Mouse (Mus musculus): ENCODE data around the gene Gm20388. TPM values are rescaled to one million over a fixed set of nuclear protein-coding genes. Genes with fewer than 3 reads are reported as not detected.

The Gm20388 gene
- polyA plus RNA-seq, 1 experiment from 2014 or later, result 8.3 TPM

GRCm38 (mm10) chr8:120664566-120664965 lies 753.9 kb downstream of the Gm20388 start:
- Histone ChIP-seq H3K4me2 (ENCODE audit: low read length) (no peak overlapping the region), H3K36me3 (ENCODE audit: control insufficient read depth, insufficient read depth, low read length) (peaks cover 12% of the 10 kb centered on the region; the same call in 1 of the 2 replicates), H3K9ac (ENCODE audit: low read length) (no peak overlapping the region), H3K27ac (ENCODE audit: low read depth) (no peak overlapping the region), H3K27me3 (replicated peaks; ENCODE audit: control insufficient read depth, insufficient read depth, low read length) (no peaks in the 10 kb centered on the region), H3K4me1 (replicated peaks; ENCODE audit: control insufficient read depth, insufficient read depth, low read length) (peaks cover 24% of the 10 kb centered on the region), H3K9me3 (ENCODE audit: control insufficient read depth, low read length) (no peaks in the 10 kb centered on the region), H3K4me3 (ENCODE audit: low read depth, low read length) (no peak overlapping the region)
- ATAC-seq (replicated peaks; ENCODE audit: low FRiP score, low TSS enrichment, low read depth) (no peak), DNase-seq (ENCODE audit: low spot score) (no peak)
- WGBS, result 81% methylated on average over 6 of the region's 6 CpGs

DNA sequence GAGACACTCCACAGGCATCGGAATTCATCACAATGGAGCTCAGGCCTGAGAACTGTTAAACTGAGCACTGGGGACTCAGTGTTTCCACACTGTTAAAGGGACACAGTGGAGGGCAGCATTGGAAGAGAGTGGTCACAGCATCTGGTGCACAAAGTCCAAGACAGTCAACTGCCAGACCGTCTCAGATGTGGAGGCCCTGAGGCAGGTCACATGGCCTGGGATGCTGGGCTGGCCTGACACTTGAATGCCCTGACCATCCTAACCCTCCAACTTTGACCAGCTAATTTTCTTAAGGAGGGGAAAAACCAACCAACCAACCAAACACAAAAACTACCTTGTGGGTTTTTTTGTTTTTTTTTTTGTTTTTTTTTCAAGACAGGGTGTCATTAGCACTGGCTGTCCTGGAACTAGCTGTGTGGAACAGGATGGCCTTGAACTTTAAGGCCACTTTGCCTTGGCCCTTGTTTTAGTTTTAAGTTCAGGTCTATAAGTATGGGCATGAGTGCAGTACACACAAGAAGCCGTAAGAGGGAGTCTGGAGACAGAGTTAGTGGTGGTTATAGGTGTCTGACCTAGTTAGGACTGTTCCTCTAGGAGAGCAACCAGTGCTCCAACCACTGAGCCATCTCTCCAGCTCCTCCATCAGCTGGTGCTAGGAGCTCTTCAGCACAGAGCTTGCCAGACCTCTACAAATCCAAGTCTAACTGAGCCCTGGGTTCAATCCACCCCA lies 755.2 kb downstream of the Gm20388 start:
- 83% methylated on average over 3 of the region's 3 CpGs for WGBS
- peaks cover 16% of the 10 kb centered on the region; the same call in 1 of the 2 replicates for H3K36me3 ChIP-seq (ENCODE audit: control insufficient read depth, insufficient read depth, low read length)
- H3K9me3 ChIP-seq (ENCODE audit: control insufficient read depth, low read length), result no peaks in the 10 kb centered on the region
- no peak for ATAC-seq (replicated peaks; ENCODE audit: low FRiP score, low TSS enrichment, low read depth)
- H3K27me3 ChIP-seq (replicated peaks; ENCODE audit: control insufficient read depth, insufficient read depth, low read length), result no peaks in the 10 kb centered on the region
- peak overlapping the region; percentile 89 for H3K4me2 ChIP-seq (ENCODE audit: low read length)
- H3K4me3 ChIP-seq (ENCODE audit: low read depth, low read length), result no peak overlapping the region
- no peak overlapping the region for H3K27ac ChIP-seq (ENCODE audit: low read depth)
- no peak overlapping the region for H3K9ac ChIP-seq (ENCODE audit: low read length)
- H3K4me1 ChIP-seq (replicated peaks; ENCODE audit: control insufficient read depth, insufficient read depth, low read length), result peaks cover 24% of the 10 kb centered on the region
- no peak for DNase-seq (ENCODE audit: low spot score)

GRCm38 (mm10) chr8:120666807-120667470 lies 756.3 kb downstream of the Gm20388 start:
- no peak for DNase-seq (ENCODE audit: low spot score)
- H3K4me3 ChIP-seq (ENCODE audit: low read depth, low read length), result peak overlapping the region; percentile 99

GRCm38 (mm10) chr8:120667561-120668373 lies 757.1 kb downstream of the Gm20388 start, which contains the start of the genes Gm27021 and Cox4i1:
Gm27021 (minus strand) TSS chr8:120668079.
Cox4i1 (plus strand) TSS chr8:120668222.
- peak; percentile 95 for ATAC-seq (replicated peaks; ENCODE audit: low FRiP score, low TSS enrichment, low read depth)
- Histone ChIP-seq H3K27me3 (replicated peaks; ENCODE audit: control insufficient read depth, insufficient read depth, low read length) (no peaks in the 10 kb centered on the region), H3K36me3 (ENCODE audit: control insufficient read depth, insufficient read depth, low read length) (peaks cover 35% of the 10 kb centered on the region), H3K4me2 (ENCODE audit: low read length) (peak within 1 kb of the TSS; percentile 89), H3K27ac (ENCODE audit: low read depth) (peak within 1 kb of the TSS; percentile 84), H3K4me3 (ENCODE audit: low read depth, low read length) (peak within 1 kb of the TSS; percentile 99), H3K9ac (ENCODE audit: low read length) (peak within 1 kb of the TSS; percentile 96), H3K9me3 (ENCODE audit: control insufficient read depth, low read length) (no peaks in the 10 kb centered on the region), H3K4me1 (replicated peaks; ENCODE audit: control insufficient read depth, insufficient read depth, low read length) (peaks cover 24% of the 10 kb centered on the region)
- WGBS, result under 1% methylated on average over 82 of the region's 105 CpGs
- DNase-seq (ENCODE audit: low spot score), result peak; percentile 95

More at GRCm38 (mm10) chr8:120666807-120667470, 756.3 kb downstream of the Gm20388 start:
- H3K4me2 ChIP-seq (ENCODE audit: low read length), result peak overlapping the region; percentile 89
- peaks cover 27% of the 10 kb centered on the region for H3K36me3 ChIP-seq (ENCODE audit: control insufficient read depth, insufficient read depth, low read length)
- no peaks in the 10 kb centered on the region for H3K9me3 ChIP-seq (ENCODE audit: control insufficient read depth, low read length)
- no peak for ATAC-seq (replicated peaks; ENCODE audit: low FRiP score, low TSS enrichment, low read depth)
- 4% methylated on average over 17 of the region's 17 CpGs for whole genome bisulfite sequencing
- H3K9ac ChIP-seq (ENCODE audit: low read length), result peak overlapping the region; percentile 96
- peaks cover 24% of the 10 kb centered on the region for H3K4me1 ChIP-seq (replicated peaks; ENCODE audit: control insufficient read depth, insufficient read depth, low read length)
- 0 out of 2 replicates have a peak overlapping the region, but pooled peaks have one; percentile 84 for H3K27ac ChIP-seq (ENCODE audit: low read depth)
- no peaks in the 10 kb centered on the region for H3K27me3 ChIP-seq (replicated peaks; ENCODE audit: control insufficient read depth, insufficient read depth, low read length)

- ATAC-seq (replicated peaks; ENCODE audit: low FRiP score, low TSS enrichment, low read depth), result no peak
- Histone ChIP-seq H3K27ac (ENCODE audit: low read depth) (peak within 1 kb of the TSS; percentile 84), H3K4me1 (replicated peaks; ENCODE audit: control insufficient read depth, insufficient read depth, low read length) (peaks cover 24% of the 10 kb centered on the region), H3K9me3 (ENCODE audit: control insufficient read depth, low read length) (no peaks in the 10 kb centered on the region), H3K27me3 (replicated peaks; ENCODE audit: control insufficient read depth, insufficient read depth, low read length) (no peaks in the 10 kb centered on the region), H3K4me3 (ENCODE audit: low read depth, low read length) (peak within 1 kb of the TSS; percentile 99), H3K36me3 (ENCODE audit: control insufficient read depth, insufficient read depth, low read length) (peaks cover 41% of the 10 kb centered on the region), H3K4me2 (ENCODE audit: low read length) (peak within 1 kb of the TSS; percentile 89), H3K9ac (ENCODE audit: low read length) (peak within 1 kb of the TSS; percentile 96)
- WGBS, result under 1% methylated on average over 49 of the region's 51 CpGs
- DNase-seq (ENCODE audit: low spot score), result no peak
Measured at GRCm38 (mm10) chr8:120668374-120668905, 757.8 kb downstream of the Gm20388 start, which contains the start of gene Emc8. Emc8 (minus strand) TSS chr8:120668573.

GRCm38 (mm10) chr8:120671775-120672174 lies 761.1 kb downstream of the Gm20388 start:
- H3K27me3 ChIP-seq (replicated peaks; ENCODE audit: control insufficient read depth, insufficient read depth, low read length), result no peaks in the 10 kb centered on the region
- no peak for DNase-seq (ENCODE audit: low spot score)
- no peak overlapping the region for H3K4me2 ChIP-seq (ENCODE audit: low read length)
- no peak overlapping the region for H3K4me3 ChIP-seq (ENCODE audit: low read depth, low read length)
- no peak overlapping the region for H3K27ac ChIP-seq (ENCODE audit: low read depth)
- no peak overlapping the region for H3K9ac ChIP-seq (ENCODE audit: low read length)
- 63% methylated on average over 6 of the region's 6 CpGs for WGBS
- ATAC-seq (replicated peaks; ENCODE audit: low FRiP score, low TSS enrichment, low read depth), result no peak
- peaks cover 45% of the 10 kb centered on the region for H3K36me3 ChIP-seq (ENCODE audit: control insufficient read depth, insufficient read depth, low read length)
- no peaks in the 10 kb centered on the region for H3K9me3 ChIP-seq (ENCODE audit: control insufficient read depth, low read length)
- H3K4me1 ChIP-seq (replicated peaks; ENCODE audit: control insufficient read depth, insufficient read depth, low read length), result peaks cover 13% of the 10 kb centered on the region

DNA sequence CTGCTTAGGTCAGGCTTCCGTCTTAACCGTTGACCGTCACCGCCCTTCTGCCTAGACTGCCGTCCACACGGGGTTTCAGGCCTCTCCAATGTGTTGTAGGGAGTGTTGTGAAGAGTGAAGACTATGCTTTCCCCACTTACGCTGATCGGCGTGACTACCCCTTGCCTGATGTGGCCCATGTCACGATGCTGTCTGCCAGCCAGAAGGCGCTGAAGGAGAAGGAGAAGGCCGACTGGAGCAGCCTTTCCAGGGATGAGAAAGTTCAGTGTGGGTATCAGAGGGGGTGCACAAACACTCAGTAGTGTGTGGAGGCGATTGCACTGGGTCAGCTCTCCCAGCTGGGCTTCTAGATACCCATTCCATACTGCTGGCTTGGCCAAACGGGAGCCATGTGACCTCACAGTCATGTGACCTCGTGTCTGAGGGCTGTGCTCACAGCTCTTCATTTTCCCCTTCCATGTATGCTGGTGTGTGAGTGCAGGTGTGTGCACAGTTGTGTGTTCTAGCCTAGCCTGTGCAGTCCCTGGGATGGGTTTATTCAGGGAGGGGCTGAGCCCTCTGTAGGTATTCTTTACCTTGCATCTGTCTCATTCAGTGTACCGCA lies 762.1 kb downstream of the Gm20388 start:
- H3K9ac ChIP-seq (ENCODE audit: low read length), result no peak overlapping the region
- H3K9me3 ChIP-seq (ENCODE audit: control insufficient read depth, low read length), result no peaks in the 10 kb centered on the region
- no peaks in the 10 kb centered on the region for H3K27me3 ChIP-seq (replicated peaks; ENCODE audit: control insufficient read depth, insufficient read depth, low read length)
- DNase-seq (ENCODE audit: low spot score) (no peak), ATAC-seq (replicated peaks; ENCODE audit: low FRiP score, low TSS enrichment, low read depth) (no peak)
- H3K27ac ChIP-seq (ENCODE audit: low read depth), result no peak overlapping the region
- H3K36me3 ChIP-seq (ENCODE audit: control insufficient read depth, insufficient read depth, low read length), result peaks cover 45% of the 10 kb centered on the region
- WGBS, result 92% methylated on average over 16 of the region's 16 CpGs
- H3K4me3 ChIP-seq (ENCODE audit: low read depth, low read length), result no peak overlapping the region
- H3K4me2 ChIP-seq (ENCODE audit: low read length), result no peak overlapping the region
- peaks cover 9% of the 10 kb centered on the region; the same call in 1 of the 2 replicates for H3K4me1 ChIP-seq (replicated peaks; ENCODE audit: control insufficient read depth, insufficient read depth, low read length)

- H3K4me3 ChIP-seq (ENCODE audit: low read depth, low read length), result no peak overlapping the region
- peaks cover 9% of the 10 kb centered on the region; the same call in 1 of the 2 replicates for H3K4me1 ChIP-seq (replicated peaks; ENCODE audit: control insufficient read depth, insufficient read depth, low read length)
- H3K36me3 ChIP-seq (ENCODE audit: control insufficient read depth, insufficient read depth, low read length), result peaks cover 45% of the 10 kb centered on the region
- H3K9ac ChIP-seq (ENCODE audit: low read length), result no peak overlapping the region
- H3K27ac ChIP-seq (ENCODE audit: low read depth), result no peak overlapping the region
- no peak overlapping the region for H3K4me2 ChIP-seq (ENCODE audit: low read length)
- no peaks in the 10 kb centered on the region for H3K9me3 ChIP-seq (ENCODE audit: control insufficient read depth, low read length)
- DNase-seq (ENCODE audit: low spot score), result no peak
- ATAC-seq (replicated peaks; ENCODE audit: low FRiP score, low TSS enrichment, low read depth), result no peak
- 93% methylated on average over 7 of the region's 7 CpGs for WGBS
- H3K27me3 ChIP-seq (replicated peaks; ENCODE audit: control insufficient read depth, insufficient read depth, low read length), result no peaks in the 10 kb centered on the region
Measured at GRCm38 (mm10) chr8:120673298-120673697, 762.7 kb downstream of the Gm20388 start.
